Mouse (Mus musculus) ovary, postnatal 36 days (tissue): ENCODE measurements around the gene Yif1b.

Experiments used
- DNase-seq: peaks from one replicate; pipeline ENCODE4 v3.0.0; 2022; ENCODE audit warnings: low spot score, mixed read lengths

The Yif1b gene

GRCm38 (mm10) chr7:29244732-29245416 lies 6.7 kb downstream of the Yif1b start:
- DNase-seq, result no peak

GRCm38 (mm10) chr7:29246015-29246414 lies 7.9 kb downstream of the Yif1b start:
- DNase-seq, result no peak

GRCm38 (mm10) chr7:29246619-29247313 lies 8.6 kb downstream of the Yif1b start:
- no peak for DNase-seq

GRCm38 (mm10) chr7:29247314-29247700 lies 9.2 kb downstream of the Yif1b start:
- peak; percentile 81 for DNase-seq

- DNase-seq, result peak; percentile 29
These were observed 9.6 kb downstream of the Yif1b start for GRCm38 (mm10) chr7:29247706-29248105.

GRCm38 (mm10) chr7:29248261-29248841 lies 10.2 kb downstream of the Yif1b start, which contains the start of gene 2200002D01Rik:
2200002D01Rik (minus strand) TSS chr7:29248466.
- DNase-seq, result peak; percentile 38

GRCm38 (mm10) chr7:29251166-29251565 lies 13.0 kb downstream of the Yif1b start:
- DNase-seq, result no peak

GRCm38 (mm10) chr7:29253842-29254241 lies 15.7 kb downstream of the Yif1b start:
- no peak for DNase-seq

GRCm38 (mm10) chr7:29255875-29256274 lies 17.7 kb downstream of the Yif1b start:
- no peak for DNase-seq

GRCm38 (mm10) chr7:29257368-29257767 lies 19.2 kb downstream of the Yif1b start:
- peak; percentile 50 for DNase-seq

GRCm38 (mm10) chr7:29259781-29260730 lies 21.9 kb downstream of the Yif1b start:
- DNase-seq, result no peak

- no peak for DNase-seq
These were observed 24.0 kb downstream of the Yif1b start for GRCm38 (mm10) chr7:29262151-29262550.

GRCm38 (mm10) chr7:29263831-29264230 lies 25.7 kb downstream of the Yif1b start:
- DNase-seq, result no peak

GRCm38 (mm10) chr7:29265636-29266035 lies 27.5 kb downstream of the Yif1b start:
- no peak for DNase-seq

GRCm38 (mm10) chr7:29266931-29267330 lies 28.8 kb downstream of the Yif1b start:
- DNase-seq, result no peak

GRCm38 (mm10) chr7:29270445-29270844 lies 32.3 kb downstream of the Yif1b start:
- DNase-seq, result no peak

GRCm38 (mm10) chr7:29271687-29272465 lies 33.7 kb downstream of the Yif1b start:
- DNase-seq, result no peak

- DNase-seq, result no peak
These were observed 38.6 kb downstream of the Yif1b start for GRCm38 (mm10) chr7:29276715-29277114.

GRCm38 (mm10) chr7:29277510-29277909 lies 39.4 kb downstream of the Yif1b start:
- DNase-seq, result no peak

- DNase-seq, result no peak
These were observed 41.1 kb downstream of the Yif1b start for GRCm38 (mm10) chr7:29279261-29279660.

- DNase-seq, result no peak
These were observed 41.8 kb downstream of the Yif1b start for GRCm38 (mm10) chr7:29279924-29280323.
